Mouse (Mus musculus) cerebellum, postnatal 4 days (tissue): ENCODE measurements around the gene Mink1.

Experiments used
- DNase-seq, 2 experiments: peaks; one replicate each; pipeline ENCODE4 v3.0.0; 2022; ENCODE audit warnings: low spot score in 2 of 2, mixed read lengths in 1 of 2

Mink1 gene

GRCm38 (mm10) chr11:70591733-70592132 lies 29.1 kb downstream of the Mink1 start:
- DNase-seq, result peak in 1 of 2 experiments; percentile 25

DNA sequence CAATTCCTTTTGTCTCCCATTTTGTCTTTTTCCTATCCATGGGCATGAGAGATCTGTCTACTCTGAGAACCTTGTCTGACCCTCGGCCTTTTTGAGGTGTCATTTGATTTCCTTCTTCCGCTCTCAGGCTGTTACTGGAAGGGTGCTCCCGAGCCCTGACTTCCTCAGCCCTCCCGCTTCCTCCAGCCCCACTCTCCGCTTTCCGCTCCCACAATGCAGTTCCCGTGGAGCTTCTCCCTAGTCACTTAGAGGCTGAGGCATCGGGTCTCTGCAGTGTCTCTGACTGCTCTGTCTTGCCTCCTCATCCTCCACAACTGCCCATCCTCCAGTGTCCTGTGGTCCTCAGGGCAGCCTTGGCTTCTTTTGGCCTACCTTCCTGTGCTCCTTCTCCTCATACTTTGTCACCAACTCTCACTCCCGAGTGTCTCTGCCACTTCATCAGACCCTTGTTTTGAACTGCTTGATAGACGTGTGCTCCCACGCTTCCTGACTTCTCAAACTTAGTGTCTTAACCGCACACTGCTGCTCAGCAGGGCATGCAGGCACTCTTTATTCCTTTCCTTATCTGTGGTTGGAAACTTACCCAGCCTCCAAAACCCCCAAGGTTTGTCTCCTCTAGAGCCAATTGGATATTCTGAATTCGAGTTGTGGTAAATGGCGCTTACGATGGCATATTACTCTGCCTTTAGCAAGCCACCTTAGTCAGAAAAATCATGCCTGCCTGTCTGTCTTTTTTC lies 31.7 kb downstream of the Mink1 start:
- no peak for DNase-seq

DNA sequence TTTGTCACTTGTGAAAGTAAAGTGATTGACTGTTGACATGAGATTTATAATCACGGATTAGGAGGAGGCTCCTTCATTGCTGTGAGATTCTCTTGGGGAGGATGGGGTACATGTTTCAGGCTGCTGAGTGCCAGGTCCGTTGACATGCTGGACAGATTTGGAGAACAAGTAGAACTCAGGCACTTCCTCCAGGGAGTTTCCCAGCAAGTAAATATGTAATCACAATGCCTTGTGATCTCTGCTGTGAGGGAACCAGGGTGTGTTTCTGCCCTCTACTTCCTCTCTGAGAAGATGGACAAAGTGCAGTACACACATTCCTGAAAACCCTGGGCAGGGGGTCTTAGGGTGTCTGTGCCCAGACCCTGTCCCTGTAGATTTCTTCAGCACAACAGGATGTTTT lies 33.0 kb downstream of the Mink1 start:
- no peak for DNase-seq

DNA sequence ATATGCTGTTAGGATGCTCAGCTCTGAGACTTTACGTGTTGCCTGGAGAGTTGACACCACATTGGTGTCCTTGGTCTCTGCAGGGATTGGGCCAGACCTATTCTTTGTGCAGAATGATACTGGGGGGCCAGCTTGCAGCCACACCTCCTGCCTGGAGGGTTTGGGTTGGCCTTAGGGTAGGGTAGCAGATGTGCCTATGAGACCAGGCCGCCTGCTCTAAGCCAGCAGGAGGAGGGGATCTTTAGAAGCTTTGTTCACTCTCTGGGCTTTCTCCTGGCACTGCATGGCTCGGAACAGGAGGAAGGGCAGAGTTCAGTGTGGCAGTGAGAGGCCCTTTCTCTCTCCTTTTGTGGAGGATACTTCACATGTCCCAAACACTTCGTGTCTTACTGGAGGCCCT lies 33.4 kb downstream of the Mink1 start:
- no peak for DNase-seq

- no peak for DNase-seq
These were observed 34.6 kb downstream of the Mink1 start for GRCm38 (mm10) chr11:70597301-70597700.

DNA sequence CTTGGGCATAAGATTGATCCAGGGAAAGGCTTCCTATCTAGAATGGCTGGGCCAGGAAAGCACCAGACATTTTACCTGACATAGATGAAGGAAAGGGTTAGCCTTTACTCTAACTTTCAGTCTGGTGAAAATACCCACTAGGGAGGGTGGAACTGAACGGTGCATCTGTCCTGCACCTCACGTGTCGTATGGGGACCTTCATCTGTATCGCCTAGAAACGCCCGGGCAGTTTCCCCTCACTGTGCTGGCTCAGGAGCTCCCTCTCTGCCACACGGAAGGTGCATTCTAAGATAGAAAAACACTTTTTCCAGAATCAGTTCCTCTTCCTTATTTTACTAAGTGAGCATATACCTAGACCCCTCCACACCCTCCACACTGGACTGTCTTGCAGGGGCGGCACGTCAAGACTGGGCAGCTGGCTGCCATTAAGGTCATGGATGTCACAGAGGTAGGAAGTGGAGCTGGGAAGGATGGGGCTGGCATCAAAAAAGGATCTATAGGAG lies 35.8 kb downstream of the Mink1 start:
- no peak for DNase-seq

GRCm38 (mm10) chr11:70605024-70605566 lies 42.4 kb downstream of the Mink1 start:
- DNase-seq, result peak; percentile 60 to 80

GRCm38 (mm10) chr11:70606717-70607116 lies 44.0 kb downstream of the Mink1 start:
- no peak for DNase-seq

- DNase-seq, result no peak
These were observed 44.9 kb downstream of the Mink1 start for GRCm38 (mm10) chr11:70607611-70608010.

- no peak for DNase-seq
These were observed 45.8 kb downstream of the Mink1 start for GRCm38 (mm10) chr11:70608381-70609066.

DNA sequence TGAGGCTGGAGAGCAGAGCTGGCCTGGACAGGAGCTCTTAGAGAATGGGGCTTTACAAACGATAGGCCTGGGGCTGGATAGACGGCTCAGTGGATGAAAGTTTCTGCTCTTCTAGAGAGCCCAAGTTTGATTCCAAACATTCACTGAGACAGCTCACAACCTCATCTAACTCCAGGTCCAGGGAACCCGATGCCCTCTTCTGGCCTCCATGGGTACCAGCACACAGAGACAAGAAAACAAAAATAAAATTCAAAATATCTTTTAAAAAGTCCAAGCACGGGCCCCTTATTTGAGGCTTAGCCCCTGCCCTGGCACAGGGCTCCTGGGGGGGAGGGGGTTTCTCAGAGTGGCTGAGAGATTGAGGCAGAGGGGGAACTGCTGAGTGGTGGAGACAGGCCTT lies 48.1 kb downstream of the Mink1 start:
- no peak for DNase-seq

GRCm38 (mm10) chr11:70612505-70612904 lies 49.8 kb downstream of the Mink1 start:
- no peak for DNase-seq

DNA sequence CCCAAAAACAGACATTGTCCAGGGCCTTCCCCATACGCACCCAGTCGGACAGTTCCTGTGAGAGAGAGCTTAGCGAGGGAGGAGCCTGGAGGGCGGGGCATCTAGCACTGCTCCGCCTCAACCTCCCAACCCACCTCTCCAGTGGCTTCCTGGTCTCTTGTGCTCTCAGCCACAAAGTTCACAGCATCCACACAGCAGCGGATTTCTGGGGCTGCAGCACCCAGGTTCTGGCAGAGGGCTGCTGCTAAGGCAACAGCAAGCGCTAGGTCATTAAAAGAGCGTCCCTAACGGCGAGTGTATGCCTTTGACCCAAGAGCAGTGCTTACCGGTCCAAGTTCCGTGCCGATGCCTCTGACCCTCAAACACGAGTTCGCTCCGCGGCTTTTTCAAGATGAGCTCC lies 52.4 kb downstream of the Mink1 start:
- no peak for DNase-seq

DNA sequence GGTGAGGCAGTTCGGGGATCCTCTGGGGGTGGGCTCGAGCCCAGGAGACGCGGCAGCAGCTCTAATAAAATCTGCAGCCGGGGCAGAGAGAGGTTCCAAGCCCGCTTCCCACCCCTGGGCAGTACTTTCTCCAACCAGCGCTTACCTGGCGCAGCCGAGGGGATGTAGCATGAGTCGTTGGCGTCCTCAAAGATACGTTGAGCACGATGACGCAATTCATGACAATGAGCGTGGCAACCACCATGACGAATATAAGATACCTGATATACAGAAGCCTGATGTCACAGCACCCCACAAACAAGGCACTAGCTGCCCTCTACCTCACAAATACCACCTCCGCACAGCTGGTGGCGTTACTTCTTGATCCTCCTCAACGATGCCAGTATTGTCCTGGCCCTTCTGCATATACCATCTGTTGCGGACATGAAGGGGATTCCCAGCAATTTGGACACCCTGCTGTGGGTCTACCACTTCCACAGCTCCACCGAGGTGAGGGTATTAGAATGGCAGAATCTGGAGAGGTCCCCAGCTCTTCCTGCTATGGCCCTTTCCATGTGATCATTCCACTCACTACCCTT lies 52.9 kb downstream of the Mink1 start, which contains the start of gene 4930544D05Rik:
TSS of gene 4930544D05Rik (plus strand) at position 333 of the 578 bp plus-strand sequence.
- DNase-seq, result no peak

DNA sequence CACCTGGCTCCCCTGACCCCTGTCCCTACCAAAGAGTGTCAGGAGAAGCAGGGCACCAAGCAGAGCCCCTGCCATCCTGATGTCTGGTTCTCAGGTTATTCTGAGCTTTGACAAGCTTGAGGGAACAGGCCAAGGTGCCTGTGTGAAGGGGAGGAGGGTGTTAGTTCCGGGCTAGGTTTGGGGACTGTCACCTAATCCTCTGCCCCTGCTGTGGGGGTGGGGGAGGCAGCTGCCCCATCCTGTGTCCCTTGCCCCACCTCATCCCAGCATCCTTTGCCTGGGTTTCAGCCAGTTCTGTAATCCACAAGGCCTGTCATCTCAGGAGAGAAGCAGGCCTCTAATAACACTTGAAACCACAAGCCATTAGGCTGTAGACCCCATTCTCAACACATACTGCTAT lies 56.4 kb downstream of the Mink1 start, which contains the start of gene Chrne:
TSS of gene Chrne (minus strand) at position 116 of the 400 bp plus-strand sequence.
- DNase-seq, result no peak

GRCm38 (mm10) chr11:70621972-70622814 lies 59.5 kb downstream of the Mink1 start:
- no peak for DNase-seq

DNA sequence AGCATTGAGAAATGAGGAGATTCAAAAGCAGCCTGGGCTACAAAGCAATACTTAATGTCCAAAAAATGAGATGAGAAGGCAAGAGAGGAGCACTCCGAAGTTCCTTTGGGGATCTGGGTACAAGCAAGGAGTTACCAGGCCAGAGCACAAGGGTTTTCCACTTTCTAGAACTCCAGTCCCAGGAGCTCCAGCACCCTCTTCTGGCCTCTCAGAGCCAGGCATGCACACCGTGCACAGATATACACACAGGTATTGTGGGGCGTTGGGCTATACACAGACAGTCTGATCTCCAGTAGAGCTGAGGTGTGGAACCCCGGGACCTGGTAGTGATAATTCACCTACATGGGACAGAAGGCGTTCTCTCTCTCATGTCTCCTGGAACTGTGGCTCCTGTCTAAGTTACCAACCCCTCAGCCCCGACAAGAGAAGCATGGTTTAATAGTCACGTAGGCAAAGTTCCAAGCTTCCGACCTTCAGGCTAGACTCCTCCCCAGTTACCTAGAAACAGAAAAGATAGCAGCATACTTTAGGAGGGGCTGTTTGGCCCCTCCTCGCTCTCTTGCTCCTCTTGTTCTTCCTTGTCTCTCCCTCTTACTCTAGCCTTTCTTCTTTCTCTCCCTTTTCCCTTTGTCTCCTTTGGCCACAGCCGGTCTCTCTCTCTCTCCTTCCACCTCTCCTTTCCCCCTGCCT lies 60.5 kb downstream of the Mink1 start:
- no peak for DNase-seq

DNA sequence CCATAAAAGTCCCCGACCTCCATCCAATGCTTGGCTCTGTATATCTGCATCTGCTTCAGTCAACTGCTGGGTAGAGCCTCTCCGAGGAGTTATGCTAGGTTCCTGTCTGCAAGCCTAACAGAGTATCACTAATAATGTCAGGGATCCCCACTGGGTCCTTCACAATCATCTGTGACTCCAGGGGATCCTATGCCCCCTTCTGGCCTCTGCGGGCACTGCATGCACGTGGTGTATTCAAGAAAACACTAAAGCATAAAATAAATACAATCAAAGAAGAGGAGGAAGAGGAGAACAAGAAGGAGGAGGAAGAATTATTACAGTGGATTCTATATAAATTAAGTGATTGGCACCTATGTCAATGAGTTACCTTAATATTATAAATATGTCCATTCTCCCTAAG lies 62.8 kb downstream of the Mink1 start:
- DNase-seq, result peak in 1 of 2 experiments; percentile 50

DNA sequence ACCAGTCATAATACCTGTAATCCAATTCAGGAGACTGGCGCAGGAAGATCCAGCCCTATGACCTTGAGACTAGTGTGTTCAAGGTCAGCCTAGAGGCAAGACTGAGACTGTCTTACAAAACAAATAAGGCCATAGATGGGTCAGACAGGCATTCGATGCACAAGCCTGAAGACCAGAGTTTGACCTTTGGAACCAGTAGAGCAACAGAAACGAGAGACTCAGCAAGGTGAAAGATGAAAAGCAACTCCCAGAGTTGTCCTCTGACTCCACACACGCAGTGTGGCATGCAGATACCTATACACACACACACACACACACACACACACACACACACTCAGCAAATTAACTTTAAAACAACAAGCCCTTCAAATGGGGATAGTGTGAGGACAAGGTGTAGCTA lies 64.2 kb downstream of the Mink1 start:
- DNase-seq, result no peak

GRCm38 (mm10) chr11:70628431-70628830 lies 65.8 kb downstream of the Mink1 start:
- DNase-seq, result no peak

GRCm38 (mm10) chr11:70629557-70629956 lies 66.9 kb downstream of the Mink1 start:
- DNase-seq, result no peak
